Mouse (Mus musculus) heart, embryonic 11.5 days (tissue): ENCODE results near the gene Fkbp8. TPM values are rescaled to one million over a fixed set of nuclear protein-coding genes. Genes with fewer than 3 reads are reported as not detected.

Source experiments
- ATAC-seq: fragments of 200-750 bp; cut with Nextera tagmentation; replicated peaks from 2 replicates; pipeline ENCODE4 v1.8.0; 2017; ENCODE audit warnings: moderate library complexity; ENCODE audit not compliant: insufficient number of reproducible peaks, low FRiP score, low TSS enrichment
- H3K27ac ChIP-seq: fragments of 300-500 bp; sonication (generic); 2 replicates; pipeline ENCODE4 v1.5.1; 2014; ENCODE audit warnings: mild to moderate bottlenecking, low read depth, low read length
- H3K27me3 ChIP-seq: fragments of 300-500 bp; sonication (generic); 2 replicates; pipeline ENCODE4 v1.6.1; 2014; ENCODE audit warnings: mild to moderate bottlenecking, low read length, mixed read lengths; ENCODE audit not compliant: control insufficient read depth, insufficient read depth
- H3K36me3 ChIP-seq: fragments of 300-500 bp; sonication (generic); 2 replicates; pipeline ENCODE4 v1.6.1; 2014; ENCODE audit warnings: mild to moderate bottlenecking, low read length, moderate library complexity, mixed read lengths; ENCODE audit not compliant: control insufficient read depth, insufficient read depth
- H3K4me1 ChIP-seq: fragments of 300-500 bp; sonication (generic); 2 replicates; pipeline ENCODE4 v1.6.1; 2014; ENCODE audit warnings: low read length; ENCODE audit not compliant: control insufficient read depth, insufficient read depth
- H3K4me2 ChIP-seq: fragments of 300-500 bp; sonication (generic); 2 replicates; pipeline ENCODE4 v1.6.1; 2014; ENCODE audit warnings: mild to moderate bottlenecking, moderate library complexity
- H3K4me3 ChIP-seq: fragments of 300-500 bp; sonication (generic); 2 replicates; pipeline ENCODE4 v1.5.1; 2014; ENCODE audit warnings: low read depth, low read length
- H3K9ac ChIP-seq: fragments of 300-500 bp; sonication (generic); 2 replicates; pipeline ENCODE4 v1.6.1; 2014; ENCODE audit warnings: mild to moderate bottlenecking, low read depth, low read length, moderate library complexity
- H3K9me3 ChIP-seq: fragments of 300-500 bp; sonication (generic); replicated peaks from 2 replicates; pipeline ENCODE4 v1.6.1; 2016; ENCODE audit warnings: low read length; ENCODE audit not compliant: control insufficient read depth
- WGBS: fragments of 180-500 bp; shearing (Covaris S2); extraction: QIAGEN DNeasy Blood & Tissue Kit; methylation state at CpG from one replicate; pipeline ENCODE4 v1.1.7; 2014; ENCODE audit not compliant: insufficient replicate concordance; 5-methylcytosine and 5-hydroxymethylcytosine counted together
- polyA plus RNA-seq: library from polyadenylated mRNA; unstranded; fragments of >200 nt; fragmentation: Nextera tagmentation; extraction: Ambion mirVana; gene quantifications from 2 replicates; pipeline ENCODE4 v1.2.1, GENCODE M21; 2014

Gene Fkbp8
- polyA plus RNA-seq, 1 experiment from 2014 or later: 212 TPM

- Histone ChIP-seq H3K9me3 (no peaks in the 10 kb centered on the region), H3K4me1 (peaks cover 45% of the 10 kb centered on the region)
Observed at GRCm38 (mm10) chr8:70553740-70554139, 26.2 kb downstream of the Fkbp8 start.

GRCm38 (mm10) chr8:70555079-70555747 lies 27.7 kb downstream of the Fkbp8 start:
- 89% methylated on average over 4 of the region's 4 CpGs for WGBS
- Histone ChIP-seq H3K4me1 (peaks cover 54% of the 10 kb centered on the region), H3K4me2 (no peak overlapping the region), H3K4me3 (no peak overlapping the region), H3K36me3 (no peaks in the 10 kb centered on the region), H3K27ac (no peak overlapping the region), H3K27me3 (no peaks in the 10 kb centered on the region), H3K9me3 (no peaks in the 10 kb centered on the region), H3K9ac (no peak overlapping the region)
- no peak for ATAC-seq

More at GRCm38 (mm10) chr8:70553740-70554139, 26.2 kb downstream of the Fkbp8 start:
- 0 out of 2 replicates have a peak overlapping the region, but pooled peaks have one; percentile 6 for H3K9ac ChIP-seq
- no peaks in the 10 kb centered on the region for H3K27me3 ChIP-seq
- H3K4me3 ChIP-seq: no peak overlapping the region
- no peaks in the 10 kb centered on the region for H3K36me3 ChIP-seq
- no peak overlapping the region for H3K4me2 ChIP-seq
- ATAC-seq: no peak
- H3K27ac ChIP-seq: peak overlapping the region; percentile 0; the same call in 1 of the 2 replicates

GRCm38 (mm10) chr8:70558334-70558733 lies 30.8 kb downstream of the Fkbp8 start:
- Histone ChIP-seq H3K27me3 (no peaks in the 10 kb centered on the region), H3K4me1 (peaks cover 57% of the 10 kb centered on the region), H3K9me3 (no peaks in the 10 kb centered on the region), H3K9ac (no peak overlapping the region), H3K4me3 (no peak overlapping the region), H3K36me3 (no peaks in the 10 kb centered on the region), H3K4me2 (no peak overlapping the region), H3K27ac (peak overlapping the region; percentile 30; the same call in 1 of the 2 replicates)
- no peak for ATAC-seq
- 59% methylated on average over 4 of the region's 4 CpGs for WGBS

- 74% methylated on average over 3 of the region's 3 CpGs for WGBS
- no peak overlapping the region for H3K4me2 ChIP-seq
- no peak overlapping the region for H3K4me3 ChIP-seq
- H3K27me3 ChIP-seq: no peaks in the 10 kb centered on the region
- H3K9me3 ChIP-seq: no peaks in the 10 kb centered on the region
- peaks cover 50% of the 10 kb centered on the region for H3K4me1 ChIP-seq
- H3K36me3 ChIP-seq: no peaks in the 10 kb centered on the region
- no peak for ATAC-seq
- no peak overlapping the region for H3K27ac ChIP-seq
- no peak overlapping the region for H3K9ac ChIP-seq
Observed at GRCm38 (mm10) chr8:70558983-70559382, 31.5 kb downstream of the Fkbp8 start.

- no peaks in the 10 kb centered on the region for H3K9me3 ChIP-seq
- 69% methylated on average over 2 of the region's 2 CpGs for WGBS
- H3K4me1 ChIP-seq: peaks cover 59% of the 10 kb centered on the region
- H3K4me2 ChIP-seq: no peak overlapping the region
- peak overlapping the region; percentile 73 for H3K27ac ChIP-seq
- no peaks in the 10 kb centered on the region for H3K27me3 ChIP-seq
- no peak overlapping the region for H3K4me3 ChIP-seq
- H3K9ac ChIP-seq: no peak overlapping the region
- no peak for ATAC-seq
- H3K36me3 ChIP-seq: no peaks in the 10 kb centered on the region
Observed at GRCm38 (mm10) chr8:70560096-70560495, 32.6 kb downstream of the Fkbp8 start.

GRCm38 (mm10) chr8:70560564-70560963 lies 33.0 kb downstream of the Fkbp8 start:
- ATAC-seq: no peak; the same call in 1 of the 2 replicates

GRCm38 (mm10) chr8:70561357-70561756 lies 33.8 kb downstream of the Fkbp8 start:
- peak overlapping the region; percentile 55; the same call in 1 of the 2 replicates for H3K9ac ChIP-seq

More at GRCm38 (mm10) chr8:70560564-70560963, 33.0 kb downstream of the Fkbp8 start:
- 0 out of 2 replicates have a peak overlapping the region, but pooled peaks have one; percentile 7 for H3K4me2 ChIP-seq
- H3K9me3 ChIP-seq: no peaks in the 10 kb centered on the region
- WGBS: 47% methylated on average over 3 of the region's 3 CpGs
- no peak overlapping the region for H3K4me3 ChIP-seq
- peaks cover 64% of the 10 kb centered on the region for H3K4me1 ChIP-seq
- no peaks in the 10 kb centered on the region for H3K36me3 ChIP-seq
- peak overlapping the region; percentile 73 for H3K27ac ChIP-seq
- peak overlapping the region; percentile 55 for H3K9ac ChIP-seq
- no peaks in the 10 kb centered on the region for H3K27me3 ChIP-seq

GRCm38 (mm10) chr8:70561809-70562535 lies 34.4 kb downstream of the Fkbp8 start:
- H3K27me3 ChIP-seq: no peaks in the 10 kb centered on the region
- ATAC-seq: no peak
- H3K9me3 ChIP-seq: no peaks in the 10 kb centered on the region
- H3K4me3 ChIP-seq: no peak overlapping the region
- peaks cover 68% of the 10 kb centered on the region for H3K4me1 ChIP-seq
- H3K4me2 ChIP-seq: no peak overlapping the region; the same call in 1 of the 2 replicates
- WGBS: 33% methylated on average over 7 of the region's 7 CpGs
- H3K27ac ChIP-seq: peak overlapping the region; percentile 57
- H3K36me3 ChIP-seq: no peaks in the 10 kb centered on the region
- H3K9ac ChIP-seq: peak overlapping the region; percentile 29; the same call in 1 of the 2 replicates

More at GRCm38 (mm10) chr8:70561357-70561756, 33.8 kb downstream of the Fkbp8 start:
- Histone ChIP-seq H3K4me3 (no peak overlapping the region), H3K4me2 (no peak overlapping the region; the same call in 1 of the 2 replicates), H3K36me3 (no peaks in the 10 kb centered on the region), H3K27me3 (no peaks in the 10 kb centered on the region), H3K4me1 (peaks cover 68% of the 10 kb centered on the region), H3K27ac (peak overlapping the region; percentile 73), H3K9me3 (no peaks in the 10 kb centered on the region)
- WGBS: 35% methylated on average over 4 of the region's 4 CpGs
- no peak for ATAC-seq
